Mouse (Mus musculus) lung, postnatal 0 days (tissue): Measurements from ENCODE around the gene Cops7b.

Experiments
- CTCF ChIP-seq: IDR thresholded peaks from 2 replicates; pipeline ENCODE4 v1.5.1; 2016; ENCODE audit warnings: antibody characterized with exemption, mild to moderate bottlenecking
- EP300 ChIP-seq: IDR thresholded peaks from 2 replicates; pipeline ENCODE4 v1.6.1; 2016; ENCODE audit warnings: antibody characterized with exemption, mild to moderate bottlenecking, control low read depth

- TF ChIP-seq EP300 (no peak), CTCF (no peak)
Observed at GRCm38 (mm10) chr1:86562663-86563062, 20.0 kb upstream of the Cops7b start.
